Mouse (Mus musculus) forebrain, embryonic 13.5 days (tissue): Measurements from ENCODE around the gene Nrarp. TPM values are rescaled to one million over a fixed set of nuclear protein-coding genes. Genes with fewer than 3 reads are reported as not detected.

ENCODE experiments used
- ATAC-seq: fragments of 200-750 bp; cut with Nextera tagmentation; 2 replicates; pipeline ENCODE4 v1.8.0; 2017
- H3K27ac ChIP-seq: fragments of 300-500 bp; sonication (generic); 2 replicates; pipeline ENCODE4 v1.5.1; 2015; ENCODE audit warnings: inconsistent platforms, mild to moderate bottlenecking, moderate library complexity
- H3K27me3 ChIP-seq: fragments of 300-500 bp; sonication (generic); 2 replicates; pipeline ENCODE4 v1.6.1; 2015; ENCODE audit warnings: mild to moderate bottlenecking, inconsistent platforms
- H3K36me3 ChIP-seq: fragments of 300-500 bp; sonication (generic); 2 replicates; pipeline ENCODE4 v1.6.1; 2015; ENCODE audit warnings: mild to moderate bottlenecking, inconsistent platforms; ENCODE audit not compliant: poor library complexity, severe bottlenecking
- H3K4me1 ChIP-seq: fragments of 300-500 bp; sonication (generic); 2 replicates; pipeline ENCODE4 v1.6.1; 2015; ENCODE audit warnings: inconsistent platforms
- H3K4me2 ChIP-seq: fragments of 300-500 bp; sonication (generic); 2 replicates; pipeline ENCODE4 v1.6.1; 2015; ENCODE audit warnings: inconsistent platforms, mild to moderate bottlenecking, moderate library complexity
- H3K4me3 ChIP-seq: fragments of 300-500 bp; sonication (generic); 2 replicates; pipeline ENCODE4 v1.5.1; 2015; ENCODE audit warnings: mild to moderate bottlenecking, inconsistent platforms
- H3K9ac ChIP-seq: fragments of 300-500 bp; sonication (generic); 2 replicates; pipeline ENCODE4 v1.6.1; 2015; ENCODE audit warnings: mild to moderate bottlenecking, inconsistent platforms
- H3K9me3 ChIP-seq: fragments of 300-500 bp; sonication (generic); replicated peaks from 2 replicates; pipeline ENCODE4 v1.6.1; 2016; ENCODE audit warnings: inconsistent platforms
- WGBS: fragments of 180-500 bp; shearing (Covaris S2); methylation state at CpG from one replicate; pipeline ENCODE4 v1.1.7; 2015; 5-methylcytosine and 5-hydroxymethylcytosine counted together
- polyA plus RNA-seq: library from polyadenylated mRNA; unstranded; fragments of >200 nt; fragmentation: Nextera tagmentation; extraction: Ambion mirVana; gene quantifications from 2 replicates; pipeline ENCODE4 v1.2.1, GENCODE M21; 2015

The Nrarp gene
- polyA plus RNA-seq, 1 experiment from 2014 or later: 29.2 TPM

- Histone ChIP-seq H3K36me3 (no peaks in the 10 kb centered on the region), H3K4me1 (peaks cover 67% of the 10 kb centered on the region), H3K9me3 (no peaks in the 10 kb centered on the region), H3K4me3 (0 out of 2 replicates have a peak overlapping the region, but pooled peaks have one; percentile 13), H3K9ac (peak overlapping the region; percentile 51), H3K27ac (peak overlapping the region; percentile 85), H3K4me2 (peak overlapping the region; percentile 53), H3K27me3 (no peaks in the 10 kb centered on the region)
- 17% methylated on average over 4 of the region's 4 CpGs for WGBS
- ATAC-seq: no peak
These were observed 3.5 kb upstream of the Nrarp start for GRCm38 (mm10) chr2:25177076-25177475.

- ATAC-seq: no peak
- Histone ChIP-seq H3K9ac (peak overlapping the region; percentile 54), H3K36me3 (no peaks in the 10 kb centered on the region), H3K9me3 (no peaks in the 10 kb centered on the region), H3K4me1 (peaks cover 69% of the 10 kb centered on the region), H3K4me2 (peak overlapping the region; percentile 53), H3K4me3 (peak overlapping the region; percentile 13; the same call in 1 of the 2 replicates), H3K27ac (peak overlapping the region; percentile 85), H3K27me3 (no peaks in the 10 kb centered on the region)
- WGBS: 3% methylated on average over 5 of the region's 6 CpGs
These were observed 2.9 kb upstream of the Nrarp start for GRCm38 (mm10) chr2:25177685-25178084.

- Histone ChIP-seq H3K4me1 (peaks cover 77% of the 10 kb centered on the region), H3K4me3 (no peak overlapping the region), H3K9me3 (no peaks in the 10 kb centered on the region), H3K36me3 (no peaks in the 10 kb centered on the region), H3K4me2 (peak overlapping the region; percentile 53), H3K9ac (peak overlapping the region; percentile 54), H3K27me3 (no peaks in the 10 kb centered on the region), H3K27ac (peak overlapping the region; percentile 85)
- 13% methylated on average over 10 of the region's 10 CpGs for WGBS
- no peak for ATAC-seq
These were observed 2.1 kb upstream of the Nrarp start for GRCm38 (mm10) chr2:25178285-25178972.

GRCm38 (mm10) chr2:25179566-25180217, 866 bp upstream of the Nrarp start:
- Histone ChIP-seq H3K4me3 (peak overlapping the region; percentile 82), H3K9me3 (no peaks in the 10 kb centered on the region), H3K27ac (peak overlapping the region; percentile 66), H3K27me3 (no peaks in the 10 kb centered on the region), H3K4me2 (peak overlapping the region; percentile 84), H3K36me3 (peaks cover 8% of the 10 kb centered on the region; the same call in 1 of the 2 replicates), H3K9ac (peak overlapping the region; percentile 93), H3K4me1 (peaks cover 88% of the 10 kb centered on the region)
- no peak for ATAC-seq
- WGBS: 34% methylated on average over 15 of the region's 15 CpGs

- H3K4me1 ChIP-seq: peaks cover 88% of the 10 kb centered on the region
- no peaks in the 10 kb centered on the region for H3K27me3 ChIP-seq
- H3K36me3 ChIP-seq: peaks cover 8% of the 10 kb centered on the region; the same call in 1 of the 2 replicates
- peak overlapping the region; percentile 84 for H3K4me2 ChIP-seq
- no peaks in the 10 kb centered on the region for H3K9me3 ChIP-seq
- peak overlapping the region; percentile 82 for H3K4me3 ChIP-seq
- under 1% methylated on average over 99 of the region's 100 CpGs for WGBS
- H3K27ac ChIP-seq: peak overlapping the region; percentile 95
- peak overlapping the region; percentile 93 for H3K9ac ChIP-seq
- ATAC-seq: peak; percentile 37
These were observed 674 bp downstream of the Nrarp start for GRCm38 (mm10) chr2:25180973-25181890.

GRCm38 (mm10) chr2:25181891-25182397, 1.4 kb downstream of the Nrarp start:
- no peaks in the 10 kb centered on the region for H3K9me3 ChIP-seq
- peak overlapping the region; percentile 93 for H3K9ac ChIP-seq
- H3K4me1 ChIP-seq: peaks cover 85% of the 10 kb centered on the region
- H3K27ac ChIP-seq: peak overlapping the region; percentile 95
- no peak for ATAC-seq
- WGBS: under 1% methylated on average over 17 of the region's 17 CpGs
- H3K36me3 ChIP-seq: peaks cover 8% of the 10 kb centered on the region; the same call in 1 of the 2 replicates
- H3K27me3 ChIP-seq: no peaks in the 10 kb centered on the region
- peak overlapping the region; percentile 82 for H3K4me3 ChIP-seq
- peak overlapping the region; percentile 84 for H3K4me2 ChIP-seq

- 0 out of 2 replicates have a peak, but pooled peaks have one; percentile 7 for ATAC-seq
- Histone ChIP-seq H3K4me2 (peak overlapping the region; percentile 84), H3K9ac (peak overlapping the region; percentile 93), H3K9me3 (no peaks in the 10 kb centered on the region), H3K27ac (peak overlapping the region; percentile 69), H3K4me1 (peaks cover 77% of the 10 kb centered on the region), H3K36me3 (peaks cover 8% of the 10 kb centered on the region; the same call in 1 of the 2 replicates), H3K27me3 (no peaks in the 10 kb centered on the region), H3K4me3 (peak overlapping the region; percentile 82)
- WGBS: 1% methylated on average over 6 of the region's 6 CpGs
These were observed 2.1 kb downstream of the Nrarp start for GRCm38 (mm10) chr2:25182664-25183063.

- 44% methylated on average over 2 of the region's 2 CpGs for WGBS
- Histone ChIP-seq H3K4me2 (peak overlapping the region; percentile 84), H3K9me3 (no peaks in the 10 kb centered on the region), H3K36me3 (peaks cover 8% of the 10 kb centered on the region; the same call in 1 of the 2 replicates), H3K9ac (peak overlapping the region; percentile 93; the same call in 1 of the 2 replicates), H3K27me3 (no peaks in the 10 kb centered on the region), H3K4me3 (peak overlapping the region; percentile 82), H3K27ac (peak overlapping the region; percentile 52; the same call in 1 of the 2 replicates), H3K4me1 (peaks cover 71% of the 10 kb centered on the region)
- no peak for ATAC-seq
These were observed 2.8 kb downstream of the Nrarp start for GRCm38 (mm10) chr2:25183336-25183735.

- Histone ChIP-seq H3K27me3 (no peaks in the 10 kb centered on the region), H3K27ac (peak overlapping the region; percentile 97), H3K9ac (no peak overlapping the region), H3K4me2 (peak overlapping the region; percentile 84), H3K4me1 (peaks cover 59% of the 10 kb centered on the region), H3K36me3 (peaks cover 8% of the 10 kb centered on the region; the same call in 1 of the 2 replicates), H3K9me3 (no peaks in the 10 kb centered on the region), H3K4me3 (peak overlapping the region; percentile 6; the same call in 1 of the 2 replicates)
- 91% methylated on average over 7 of the region's 7 CpGs for WGBS
- no peak for ATAC-seq
These were observed 3.9 kb downstream of the Nrarp start for GRCm38 (mm10) chr2:25184496-25184895.

- H3K27ac ChIP-seq: peak overlapping the region; percentile 97
- no peaks in the 10 kb centered on the region for H3K27me3 ChIP-seq
- peaks cover 51% of the 10 kb centered on the region for H3K4me1 ChIP-seq
- no peaks in the 10 kb centered on the region for H3K9me3 ChIP-seq
- H3K4me2 ChIP-seq: peak overlapping the region; percentile 84
- peak overlapping the region; percentile 50 for H3K4me3 ChIP-seq
- peak; percentile 81 for ATAC-seq
- H3K9ac ChIP-seq: peak overlapping the region; percentile 86
- under 1% methylated on average over 64 of the region's 64 CpGs for WGBS
- peaks cover 8% of the 10 kb centered on the region; the same call in 1 of the 2 replicates for H3K36me3 ChIP-seq
These were observed 5.3 kb downstream of the Nrarp start for GRCm38 (mm10) chr2:25185625-25186574.
